Mouse (Mus musculus) brain, embryonic 14.5 days (tissue): Measurements from ENCODE around the gene Selenos. TPM values are rescaled to one million over a fixed set of nuclear protein-coding genes. Genes with fewer than 3 reads are reported as not detected.

Experiments
- DNase-seq: peaks from one replicate; pipeline ENCODE4 v3.0.0-alpha.2; 2011; ENCODE audit warnings: low read depth
- CTCF ChIP-seq: fragments of 200-500 bp; IDR thresholded peaks from 2 replicates; pipeline ENCODE4 v1.5.1; 2012; ENCODE audit warnings: inconsistent platforms, mild to moderate bottlenecking, moderate library complexity, borderline replicate concordance; ENCODE audit not compliant: insufficient read depth, insufficient read length; ENCODE audit errors: extremely low read depth
- POLR2A ChIP-seq: fragments of 200-500 bp; IDR thresholded peaks from 2 replicates; pipeline ENCODE4 v1.6.1; 2012; ENCODE audit warnings: mild to moderate bottlenecking, inconsistent platforms, borderline replicate concordance; ENCODE audit not compliant: poor library complexity, insufficient read depth, insufficient read length, severe bottlenecking; ENCODE audit errors: extremely low read depth
- polyA plus RNA-seq: library from polyadenylated mRNA; depleted of rRNA; stranded (reverse); fragments of >200 nt; gene quantifications from 2 replicates; pipeline ENCODE4 v1.2.3, GENCODE M21; 2012

The Selenos gene
- polyA plus RNA-seq, 1 experiment, result 58.5 TPM

DNA sequence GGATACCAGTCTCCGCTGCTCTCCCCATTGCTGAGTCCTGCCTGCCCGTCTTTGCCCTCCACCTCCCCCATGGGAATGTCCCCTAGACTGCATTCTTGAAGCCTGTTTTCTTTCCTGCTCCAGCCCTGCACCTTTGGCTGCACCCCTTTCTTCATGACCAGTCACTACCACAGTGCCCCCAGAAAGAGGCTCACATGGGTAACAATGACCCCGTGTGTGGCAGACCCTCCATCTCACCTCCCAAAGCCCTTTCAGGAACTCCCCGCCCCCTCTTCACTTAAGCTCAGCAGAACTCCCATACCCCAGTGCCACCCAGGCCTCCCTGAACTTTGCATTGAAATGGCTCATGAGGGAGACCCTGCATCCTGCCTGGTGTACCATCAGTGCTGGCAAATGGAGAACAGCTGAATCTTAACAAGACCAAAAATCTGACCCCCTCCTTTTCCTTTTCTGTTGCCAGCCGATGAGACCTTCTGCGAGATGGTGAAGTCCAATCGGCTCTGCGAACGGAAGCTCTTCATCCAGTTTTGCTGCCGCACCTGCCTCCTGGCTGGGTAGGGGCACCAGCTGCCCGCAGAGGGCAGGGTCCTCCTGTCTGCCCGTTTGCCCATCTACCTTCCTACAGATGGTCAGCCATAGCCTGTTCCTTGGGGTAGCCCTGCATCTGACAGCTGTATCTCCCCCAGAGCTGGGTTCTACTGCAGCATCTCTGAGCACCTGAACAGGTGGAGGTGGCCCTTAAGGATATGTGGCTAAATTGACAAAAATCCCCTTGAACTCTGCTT is 30.8 kb upstream of the Selenos start:
- TF ChIP-seq POLR2A (no peak), CTCF (no peak)
- DNase-seq, result no peak

DNA sequence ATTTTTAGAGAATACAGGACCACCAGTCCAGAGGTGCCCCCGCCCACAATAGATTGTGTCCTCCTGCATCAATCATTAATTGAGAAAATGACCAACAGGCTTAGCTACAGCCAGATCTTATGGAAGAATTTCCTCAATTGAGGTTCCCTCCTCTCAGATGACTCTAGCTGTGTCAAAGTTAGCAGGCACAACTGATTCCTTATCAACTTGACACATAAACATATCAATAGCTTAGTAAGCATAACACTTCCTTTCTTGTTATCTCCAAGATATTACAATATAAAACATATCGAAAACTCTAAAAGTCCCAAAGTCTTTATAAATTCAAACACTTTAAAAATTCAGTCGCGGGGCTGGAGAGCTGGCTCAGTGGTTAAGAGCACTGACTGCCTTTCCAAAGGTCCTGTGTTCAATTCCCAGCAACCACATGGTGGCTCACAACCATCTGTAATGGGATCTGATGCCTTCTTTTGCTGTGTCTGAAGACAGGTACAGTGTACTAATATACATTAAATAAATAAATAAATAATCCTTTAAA is 25.4 kb upstream of the Selenos start:
- DNase-seq, result no peak
- TF ChIP-seq POLR2A (no peak), CTCF (no peak)

DNA sequence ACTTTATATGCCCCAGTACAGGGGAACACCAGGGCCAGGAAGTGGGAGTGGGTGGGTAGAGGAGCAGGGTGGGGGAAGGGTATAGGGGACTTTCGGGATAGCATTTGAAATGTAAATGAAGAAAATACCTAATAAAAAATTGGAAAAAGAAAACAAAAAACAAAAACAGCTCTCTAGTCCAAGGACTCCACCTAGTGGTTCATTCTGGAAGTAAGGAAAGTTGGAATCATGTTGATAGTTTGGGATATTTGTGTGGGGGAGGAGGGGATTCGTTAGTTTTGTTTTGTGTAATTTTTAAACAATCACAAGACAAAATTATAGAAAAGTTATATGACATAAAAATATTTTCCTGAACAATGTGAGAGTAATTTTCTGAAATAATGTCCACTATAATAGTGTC is 24.1 kb upstream of the Selenos start:
- peak; percentile 25; the same call in 1 of the 2 replicates for TF ChIP-seq CTCF
- peak; percentile 56 for DNase-seq

DNA sequence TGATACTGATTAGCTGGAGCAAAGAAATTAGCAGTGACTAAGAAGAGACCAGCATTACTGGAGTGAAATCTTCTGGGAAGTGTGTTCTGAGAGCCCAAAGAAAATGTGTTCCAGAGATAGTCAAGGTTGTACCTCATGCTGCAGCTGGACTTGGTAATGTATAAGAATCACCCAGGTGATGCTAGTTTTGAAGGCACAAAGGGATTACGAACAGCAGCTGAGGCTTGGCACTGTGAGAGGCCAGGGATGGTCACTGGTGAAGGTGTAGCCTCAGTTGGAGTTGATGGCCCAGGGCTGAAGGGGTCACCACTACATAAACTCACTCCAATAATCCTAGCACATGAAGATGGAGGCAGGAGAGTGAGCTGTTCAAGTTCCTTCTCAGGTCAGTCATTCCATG is 20.7 kb upstream of the Selenos start, which contains the start of gene Snrpa1:
Gene Snrpa1 (plus strand): TSS at position 301 of the 400 bp plus-strand sequence.
- TF ChIP-seq POLR2A (no peak), CTCF (no peak)
- DNase-seq, result no peak

DNA sequence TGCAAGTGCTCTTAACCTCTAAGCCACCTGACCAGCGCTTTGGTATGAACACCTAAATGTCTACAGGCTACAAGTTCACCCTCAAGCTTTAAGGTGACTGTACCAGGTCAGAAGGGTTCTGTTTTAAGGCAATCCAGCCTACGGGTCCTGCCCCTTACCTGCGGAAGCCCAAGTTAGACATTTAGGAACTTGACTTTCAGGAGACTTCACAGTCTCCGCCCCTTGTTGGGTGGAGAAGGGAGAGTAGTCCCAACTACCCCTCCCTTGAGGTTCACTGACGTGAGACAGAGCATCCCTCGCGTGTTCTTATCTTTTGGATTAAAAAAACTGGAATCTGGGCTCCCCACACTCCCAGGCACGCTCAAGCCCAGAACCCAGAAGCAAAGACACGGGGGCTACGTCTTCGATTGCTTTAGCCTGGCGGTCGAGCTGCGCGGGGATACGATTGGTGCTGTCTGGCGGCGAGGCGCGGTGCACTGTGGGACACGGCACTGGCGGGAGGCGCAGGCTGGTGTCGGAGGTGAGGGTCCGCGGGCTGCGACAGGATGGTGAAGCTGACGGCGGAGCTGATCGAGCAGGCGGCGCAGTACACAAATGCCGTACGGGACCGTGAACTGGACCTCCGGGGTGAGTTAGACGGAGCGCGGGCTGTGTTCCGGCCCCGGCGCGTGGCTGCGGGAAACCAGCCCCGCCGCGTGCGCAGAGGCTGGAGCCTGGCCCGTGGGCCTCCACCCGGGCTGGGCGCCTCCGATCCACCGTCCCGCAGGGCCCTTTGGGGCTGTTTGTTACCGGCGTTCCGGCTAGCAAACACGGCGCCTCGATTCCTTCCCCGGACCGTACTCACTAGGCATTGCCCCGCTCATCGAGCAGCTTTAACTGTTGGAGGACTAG is 19.1 kb upstream of the Selenos start:
- peak; percentile 96 for DNase-seq
- TF ChIP-seq POLR2A (peak; percentile 76; the same call in 1 of the 2 replicates), CTCF (no peak)

DNA sequence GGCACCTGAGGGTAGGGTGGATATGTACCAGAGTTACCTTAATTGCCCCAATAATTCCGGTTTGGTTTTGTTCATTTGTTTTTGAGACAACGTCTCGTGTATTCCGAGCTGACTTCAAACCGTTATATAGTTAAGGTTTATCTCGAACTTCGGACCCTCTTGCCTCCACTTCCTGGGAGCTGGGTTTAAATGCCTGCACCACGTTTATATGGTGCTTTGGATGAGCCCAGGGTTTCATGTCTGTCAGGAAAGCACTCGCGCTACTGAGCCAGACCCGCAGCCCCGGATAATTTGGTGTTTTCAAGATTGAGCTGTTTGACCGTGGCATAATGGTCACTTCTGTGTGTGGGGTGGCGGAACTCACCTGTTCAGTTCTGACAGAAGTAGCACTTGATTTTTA is 18.4 kb upstream of the Selenos start:
- DNase-seq, result no peak
- TF ChIP-seq CTCF, result no peak
- TF ChIP-seq POLR2A, result no peak

DNA sequence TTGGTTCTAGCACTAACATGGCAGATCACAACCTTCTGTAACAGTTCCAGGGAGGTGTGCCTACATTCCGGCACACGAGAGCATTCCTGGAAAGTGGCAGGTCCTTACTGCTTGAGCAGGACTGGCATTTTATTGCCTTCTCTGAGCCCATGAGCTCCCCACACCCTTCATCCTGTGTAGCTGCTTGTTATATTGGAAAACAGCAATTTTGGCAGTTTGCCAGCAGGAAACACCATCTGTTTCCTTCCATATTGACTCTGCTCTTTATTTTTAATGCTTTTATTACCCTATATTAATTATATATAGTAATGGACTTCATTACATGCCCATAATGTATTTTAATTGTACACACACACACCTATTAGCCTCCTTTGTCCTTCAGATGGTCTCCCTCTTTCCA is 3.0 kb upstream of the Selenos start:
- DNase-seq, result peak; percentile 73
- TF ChIP-seq CTCF, result no peak

DNA sequence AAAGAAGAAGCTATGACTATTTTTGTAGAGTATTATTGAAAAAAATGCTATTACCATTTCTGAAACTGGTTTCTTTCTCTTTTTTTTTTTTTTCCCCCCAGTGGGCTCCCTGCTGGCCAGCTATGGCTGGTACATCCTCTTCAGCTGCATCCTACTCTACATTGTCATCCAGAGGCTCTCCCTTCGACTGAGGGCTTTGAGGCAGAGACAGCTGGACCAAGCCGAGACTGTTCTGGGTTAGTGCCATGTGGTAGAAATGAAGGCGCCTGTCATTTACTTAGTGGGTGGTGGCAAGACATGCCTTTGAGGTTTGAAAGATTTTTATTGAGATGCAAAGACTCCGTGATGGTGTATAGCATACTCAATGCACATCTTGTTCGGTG is 773 bp downstream of the Selenos start:
- TF ChIP-seq POLR2A, result no peak
- TF ChIP-seq CTCF, result no peak

DNA sequence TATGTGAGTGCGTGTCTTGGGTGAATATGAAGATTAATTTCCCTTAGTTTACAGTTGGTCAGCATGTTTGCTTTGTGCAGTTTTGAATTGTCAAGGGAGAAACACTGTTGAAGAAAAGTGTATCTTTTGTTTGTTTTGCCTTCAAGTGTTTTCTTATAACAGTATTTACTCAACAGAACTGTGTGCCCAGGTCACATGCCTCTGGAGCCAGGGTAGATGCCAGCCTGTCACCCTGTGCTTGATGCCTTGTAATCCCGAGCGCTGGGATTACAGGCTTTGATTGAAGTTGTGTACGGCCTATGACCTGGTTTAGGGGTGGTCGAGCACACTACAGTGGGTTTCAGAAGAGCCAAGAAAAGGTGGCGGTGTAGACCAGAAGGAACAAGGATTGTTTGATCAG is 4.3 kb downstream of the Selenos start:
- no peak for TF ChIP-seq CTCF
- no peak for TF ChIP-seq POLR2A

More for the DNA sequence above, 773 bp downstream of the Selenos start:
- DNase-seq, result no peak

DNA sequence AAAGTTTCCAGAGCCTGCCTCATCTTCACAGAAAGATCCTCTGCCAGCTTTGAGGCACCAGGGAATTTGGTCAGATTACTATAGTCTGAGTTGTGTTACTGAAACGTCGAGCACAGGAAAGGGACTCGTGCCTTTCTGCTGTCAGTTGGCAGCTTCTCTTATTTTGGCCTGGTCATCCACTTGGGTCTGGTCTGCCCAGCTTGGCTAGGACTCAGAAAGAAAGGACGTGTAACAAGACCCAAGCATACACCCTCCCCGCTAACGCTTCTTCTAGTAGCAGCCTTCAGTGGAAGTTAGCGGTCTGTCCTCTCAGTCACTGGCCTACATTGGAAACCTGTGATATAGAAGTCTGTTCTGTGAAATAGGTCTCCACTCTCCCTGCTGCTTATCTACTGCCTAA is 5.1 kb downstream of the Selenos start:
- TF ChIP-seq CTCF, result no peak
- no peak for TF ChIP-seq POLR2A
- DNase-seq, result no peak

More for the DNA sequence above, 4.3 kb downstream of the Selenos start:
- DNase-seq, result no peak

DNA sequence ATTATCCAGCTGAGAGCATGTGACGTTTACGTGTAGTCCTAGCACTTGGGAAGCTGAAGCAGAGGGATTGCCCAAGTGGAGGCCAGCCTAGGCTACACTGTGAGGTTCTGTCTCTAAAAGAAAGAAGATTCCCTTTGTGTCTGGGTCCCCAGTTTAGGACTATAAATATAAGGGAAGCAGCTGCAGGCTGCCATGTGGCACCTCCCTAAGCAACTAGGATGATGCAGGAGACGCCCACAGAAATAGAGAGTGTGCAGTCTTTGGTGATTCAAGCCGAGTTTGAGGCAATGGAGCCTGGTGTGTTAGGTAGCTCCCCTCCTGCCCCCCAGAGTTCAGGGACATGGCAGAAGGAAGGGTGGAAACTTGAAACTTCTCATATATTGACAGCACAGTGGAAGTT is 8.2 kb downstream of the Selenos start:
- no peak for TF ChIP-seq CTCF
- no peak for TF ChIP-seq POLR2A
- no peak for DNase-seq
